Mouse (Mus musculus) forebrain, embryonic 16.5 days (tissue): ENCODE results near the gene Paip2b. TPM values are rescaled to one million over a fixed set of nuclear protein-coding genes. Genes with fewer than 3 reads are reported as not detected.
"Not testable (repeated sequence)": the region's sequence is repeated elsewhere in the genome, so short reads cannot be mapped to it uniquely, and the experiment has no call there.

ENCODE experiments used
- ATAC-seq: fragments of 200-750 bp; cut with Nextera tagmentation; 2 replicates; pipeline ENCODE4 v1.8.0; 2017; ENCODE audit warnings: mild to moderate bottlenecking, moderate library complexity
- H3K27ac ChIP-seq: fragments of 300-500 bp; sonication (generic); 2 replicates; pipeline ENCODE4 v1.5.1; 2014; ENCODE audit warnings: low read length, control low read depth
- H3K27me3 ChIP-seq: fragments of 300-500 bp; sonication (generic); replicated peaks from 2 replicates; pipeline ENCODE4 v1.6.1; 2014; ENCODE audit warnings: low read length; ENCODE audit not compliant: control insufficient read depth, insufficient read depth
- H3K36me3 ChIP-seq: fragments of 300-500 bp; sonication (generic); 2 replicates; pipeline ENCODE4 v1.6.1; 2014; ENCODE audit not compliant: control insufficient read depth, insufficient read depth
- H3K4me1 ChIP-seq: fragments of 300-500 bp; sonication (generic); replicated peaks from 2 replicates; pipeline ENCODE4 v1.6.1; 2014; ENCODE audit warnings: low read length; ENCODE audit not compliant: control insufficient read depth, insufficient read depth
- H3K4me2 ChIP-seq: fragments of 300-500 bp; sonication (generic); 2 replicates; pipeline ENCODE4 v1.6.1; 2014; ENCODE audit warnings: mild to moderate bottlenecking, low read length, control low read depth
- H3K4me3 ChIP-seq: fragments of 300-500 bp; sonication (generic); replicated peaks from 2 replicates; pipeline ENCODE4 v1.5.1; 2014; ENCODE audit warnings: mild to moderate bottlenecking, low read length, control low read depth
- H3K9ac ChIP-seq: fragments of 300-500 bp; sonication (generic); replicated peaks from 2 replicates; pipeline ENCODE4 v1.6.1; 2014; ENCODE audit warnings: low read depth, low read length, control low read depth
- H3K9me3 ChIP-seq: fragments of 300-500 bp; sonication (generic); 2 replicates; pipeline ENCODE4 v1.6.1; 2016; ENCODE audit warnings: low read length; ENCODE audit not compliant: control insufficient read depth
- WGBS: fragments of 180-500 bp; shearing (Covaris S2); extraction: QIAGEN DNeasy Blood & Tissue Kit; methylation state at CpG from one replicate; pipeline ENCODE4 v1.1.7; 2014; 5-methylcytosine and 5-hydroxymethylcytosine counted together
- polyA plus RNA-seq: library from polyadenylated mRNA; unstranded; fragments of >200 nt; fragmentation: Nextera tagmentation; extraction: Ambion mirVana; gene quantifications from 2 replicates; pipeline ENCODE4 v1.2.1, GENCODE M21; 2015

The Paip2b gene
- polyA plus RNA-seq, 1 experiment from 2014 or later = 50.2 TPM

- no peaks in the 10 kb centered on the region for H3K4me1 ChIP-seq
Observed at GRCm38 (mm10) chr6:83846141-83846540, 14.6 kb upstream of the Paip2b start.

GRCm38 (mm10) chr6:83844913-83845312 lies 13.4 kb upstream of the Paip2b start:
- no peaks in the 10 kb centered on the region for H3K36me3 ChIP-seq
- H3K27ac ChIP-seq = no peak overlapping the region
- no peaks in the 10 kb centered on the region for H3K9me3 ChIP-seq
- no peak overlapping the region for H3K4me3 ChIP-seq
- WGBS = 86% methylated on average over 10 of the region's 10 CpGs
- no peak overlapping the region for H3K9ac ChIP-seq
- H3K27me3 ChIP-seq = no peaks in the 10 kb centered on the region
- no peak for ATAC-seq
- H3K4me1 ChIP-seq = no peaks in the 10 kb centered on the region
- no peak overlapping the region for H3K4me2 ChIP-seq

More at GRCm38 (mm10) chr6:83846141-83846540, 14.6 kb upstream of the Paip2b start:
- Histone ChIP-seq H3K27me3 (no peaks in the 10 kb centered on the region), H3K36me3 (no peaks in the 10 kb centered on the region), H3K4me2 (no peak overlapping the region), H3K4me3 (no peak overlapping the region), H3K9me3 (no peaks in the 10 kb centered on the region), H3K27ac (no peak overlapping the region), H3K9ac (no peak overlapping the region)
- WGBS = 93% methylated on average over 2 of the region's 2 CpGs
- no peak for ATAC-seq

GRCm38 (mm10) chr6:83840086-83840485 lies 8.5 kb upstream of the Paip2b start:
- Histone ChIP-seq H3K27ac (no peak overlapping the region), H3K9me3 (no peaks in the 10 kb centered on the region), H3K4me2 (no peak overlapping the region), H3K4me3 (no peak overlapping the region), H3K27me3 (no peaks in the 10 kb centered on the region), H3K36me3 (no peaks in the 10 kb centered on the region), H3K9ac (no peak overlapping the region), H3K4me1 (no peaks in the 10 kb centered on the region)
- ATAC-seq = no peak
- whole genome bisulfite sequencing = 88% methylated on average over 6 of the region's 6 CpGs

GRCm38 (mm10) chr6:83838046-83838445 lies 6.5 kb upstream of the Paip2b start:
- 79% methylated on average over 2 of the region's 2 CpGs for whole genome bisulfite sequencing
- H3K9me3 ChIP-seq = no peaks in the 10 kb centered on the region

GRCm38 (mm10) chr6:83836826-83837225 lies 5.3 kb upstream of the Paip2b start:
- H3K4me3 ChIP-seq = no peak overlapping the region
- H3K36me3 ChIP-seq = no peaks in the 10 kb centered on the region

More at GRCm38 (mm10) chr6:83838046-83838445, 6.5 kb upstream of the Paip2b start:
- no peak overlapping the region for H3K27ac ChIP-seq
- H3K9ac ChIP-seq = no peak overlapping the region
- H3K4me2 ChIP-seq = no peak overlapping the region
- no peaks in the 10 kb centered on the region for H3K4me1 ChIP-seq
- H3K27me3 ChIP-seq = no peaks in the 10 kb centered on the region
- no peak overlapping the region for H3K4me3 ChIP-seq
- ATAC-seq = no peak
- H3K36me3 ChIP-seq = no peaks in the 10 kb centered on the region

GRCm38 (mm10) chr6:83832393-83832792 lies 852 bp upstream of the Paip2b start:
- Histone ChIP-seq H3K4me2 (peak overlapping the region; percentile 67), H3K9ac (0 out of 2 replicates have a peak overlapping the region, but pooled peaks have one; percentile 36), H3K4me1 (peaks cover 12% of the 10 kb centered on the region), H3K4me3 (peak overlapping the region; percentile 40; the same call in 1 of the 2 replicates)
- not testable (repeated sequence) for H3K27ac ChIP-seq, H3K36me3 ChIP-seq, H3K9me3 ChIP-seq, H3K27me3 ChIP-seq, ATAC-seq
- WGBS = 59% methylated on average over 1 of the region's 1 CpGs

More at GRCm38 (mm10) chr6:83836826-83837225, 5.3 kb upstream of the Paip2b start:
- Histone ChIP-seq H3K4me1 (peaks cover 3% of the 10 kb centered on the region; the same call in 1 of the 2 replicates), H3K27ac (no peak overlapping the region), H3K9ac (no peak overlapping the region), H3K27me3 (no peaks in the 10 kb centered on the region), H3K9me3 (no peaks in the 10 kb centered on the region), H3K4me2 (no peak overlapping the region)
- 80% methylated on average over 2 of the region's 2 CpGs for WGBS
- no peak for ATAC-seq

GRCm38 (mm10) chr6:83830941-83831605 lies 468 bp downstream of the Paip2b start:
- H3K9ac ChIP-seq = peak overlapping the region; percentile 81

GRCm38 (mm10) chr6:83821856-83822255 lies 9.7 kb downstream of the Paip2b start:
- H3K4me1 ChIP-seq = peaks cover 22% of the 10 kb centered on the region
- no peak overlapping the region for H3K4me3 ChIP-seq
- WGBS = 12% methylated on average over 2 of the region's 2 CpGs
- peak overlapping the region; percentile 4; the same call in 1 of the 2 replicates for H3K27ac ChIP-seq
- no peak overlapping the region for H3K4me2 ChIP-seq
- no peaks in the 10 kb centered on the region for H3K36me3 ChIP-seq
- no peaks in the 10 kb centered on the region for H3K27me3 ChIP-seq
- ATAC-seq = peak; percentile 31; the same call in 1 of the 2 replicates
- H3K9me3 ChIP-seq = peaks cover 2% of the 10 kb centered on the region; the same call in 1 of the 2 replicates
- H3K9ac ChIP-seq = no peak overlapping the region

More at GRCm38 (mm10) chr6:83830941-83831605, 468 bp downstream of the Paip2b start:
- peak overlapping the region; percentile 78 for H3K4me3 ChIP-seq
- H3K4me2 ChIP-seq = peak overlapping the region; percentile 85
- no peaks in the 10 kb centered on the region for H3K9me3 ChIP-seq
- H3K27ac ChIP-seq = peak overlapping the region; percentile 89
- WGBS = under 1% methylated on average over 35 of the region's 35 CpGs
- no peaks in the 10 kb centered on the region for H3K27me3 ChIP-seq
- H3K4me1 ChIP-seq = peaks cover 12% of the 10 kb centered on the region
- peaks cover 2% of the 10 kb centered on the region; the same call in 1 of the 2 replicates for H3K36me3 ChIP-seq
- peak; percentile 16 for ATAC-seq

GRCm38 (mm10) chr6:83820727-83821515 lies 10.6 kb downstream of the Paip2b start:
- WGBS = 68% methylated on average over 2 of the region's 2 CpGs
- ATAC-seq = 0 out of 2 replicates have a peak, but pooled peaks have one; percentile 36
- no peak overlapping the region for H3K4me2 ChIP-seq
- no peak overlapping the region for H3K9ac ChIP-seq
- no peaks in the 10 kb centered on the region; the same call in 1 of the 2 replicates for H3K36me3 ChIP-seq
- no peaks in the 10 kb centered on the region for H3K27me3 ChIP-seq
- H3K27ac ChIP-seq = peak overlapping the region; percentile 59
- H3K4me3 ChIP-seq = no peak overlapping the region
- H3K9me3 ChIP-seq = peaks cover 2% of the 10 kb centered on the region; the same call in 1 of the 2 replicates
- H3K4me1 ChIP-seq = peaks cover 22% of the 10 kb centered on the region
